Mouse (Mus musculus) ES-Bruce4 (cell line): Measurements from ENCODE around the gene Clec16a. TPM values are rescaled to one million over a fixed set of nuclear protein-coding genes. Genes with fewer than 3 reads are reported as not detected.

ENCODE experiments used
- H3K27ac ChIP-seq: 2 replicates; pipeline ENCODE4 v1.5.1; 2012; ENCODE audit warnings: low read length, inconsistent platforms; ENCODE audit not compliant: insufficient read depth
- H3K27me3 ChIP-seq: 2 replicates; pipeline ENCODE4 v1.6.1; 2012; ENCODE audit warnings: mild to moderate bottlenecking, low read length, inconsistent platforms; ENCODE audit not compliant: control insufficient read depth, poor library complexity, insufficient read depth, severe bottlenecking
- H3K36me3 ChIP-seq: 2 replicates; pipeline ENCODE4 v1.6.1; 2012; ENCODE audit warnings: inconsistent platforms, mild to moderate bottlenecking, low read length, moderate library complexity; ENCODE audit not compliant: control insufficient read depth, poor library complexity, insufficient read depth, severe bottlenecking
- H3K4me1 ChIP-seq: one replicate; pipeline ENCODE4 v1.8.1; 2011; ENCODE audit warnings: low read length; ENCODE audit not compliant: control insufficient read depth, insufficient read depth
- H3K4me3 ChIP-seq: 2 replicates; pipeline ENCODE4 v1.5.1; 2011; ENCODE audit warnings: low read depth, mild to moderate bottlenecking, low read length
- H3K9ac ChIP-seq: 2 replicates; pipeline ENCODE4 v1.6.1; 2012; ENCODE audit warnings: low read depth, mild to moderate bottlenecking, inconsistent platforms; ENCODE audit not compliant: poor library complexity, severe bottlenecking
- H3K9me3 ChIP-seq: replicated peaks from 2 replicates; pipeline ENCODE4 v1.6.1; 2012; ENCODE audit warnings: mild to moderate bottlenecking, low read length, inconsistent platforms; ENCODE audit not compliant: control insufficient read depth, poor library complexity, insufficient read depth, severe bottlenecking
- CTCF ChIP-seq: IDR thresholded peaks from one replicate; pipeline ENCODE4 v1.8.1; 2011; ENCODE audit warnings: low read depth, low read length
- EP300 ChIP-seq: IDR thresholded peaks from 2 replicates; pipeline ENCODE4 v1.6.1; 2011; ENCODE audit warnings: low read depth, low read length; ENCODE audit not compliant: insufficient read depth
- POLR2A ChIP-seq: IDR thresholded peaks from one replicate; pipeline ENCODE4 v1.8.1; 2011; ENCODE audit warnings: low read length; ENCODE audit not compliant: insufficient read depth
- polyA plus RNA-seq: library from polyadenylated mRNA; stranded (reverse); fragments of >200 nt; gene quantifications from 2 replicates; pipeline ENCODE4 v1.2.4, GENCODE M21; 2011; ENCODE audit warnings: low read depth; ENCODE audit not compliant: missing spikeins, insufficient read depth, insufficient read length

Clec16a gene
- polyA plus RNA-seq, 1 experiment, result 9.5 TPM

GRCm38 (mm10) chr16:10723816-10724647 is 178.9 kb downstream of the Clec16a start:
- Histone ChIP-seq H3K4me1 (no peaks in the 10 kb centered on the region), H3K27ac (no peak overlapping the region), H3K36me3 (no peaks in the 10 kb centered on the region), H3K4me3 (no peak overlapping the region), H3K9ac (no peak overlapping the region), H3K27me3 (no peaks in the 10 kb centered on the region), H3K9me3 (no peaks in the 10 kb centered on the region)
- TF ChIP-seq EP300 (no peak), CTCF (no peak), POLR2A (no peak)

GRCm38 (mm10) chr16:10725156-10725555 is 180.0 kb downstream of the Clec16a start:
- Histone ChIP-seq H3K9me3 (no peaks in the 10 kb centered on the region), H3K36me3 (no peaks in the 10 kb centered on the region), H3K27me3 (no peaks in the 10 kb centered on the region), H3K4me3 (no peak overlapping the region), H3K4me1 (no peaks in the 10 kb centered on the region), H3K9ac (no peak overlapping the region), H3K27ac (no peak overlapping the region)
- TF ChIP-seq CTCF (no peak), POLR2A (no peak), EP300 (no peak)

GRCm38 (mm10) chr16:10727630-10728029 is 182.5 kb downstream of the Clec16a start:
- TF ChIP-seq POLR2A (no peak), EP300 (no peak), CTCF (no peak)
- Histone ChIP-seq H3K27ac (no peak overlapping the region), H3K9ac (no peak overlapping the region)

GRCm38 (mm10) chr16:10728886-10729285 is 183.7 kb downstream of the Clec16a start:
- Histone ChIP-seq H3K9ac (no peak overlapping the region), H3K9me3 (no peaks in the 10 kb centered on the region), H3K36me3 (no peaks in the 10 kb centered on the region), H3K4me1 (no peaks in the 10 kb centered on the region), H3K27me3 (no peaks in the 10 kb centered on the region), H3K27ac (no peak overlapping the region), H3K4me3 (no peak overlapping the region)
- TF ChIP-seq POLR2A (no peak), EP300 (no peak), CTCF (no peak)

More at GRCm38 (mm10) chr16:10727630-10728029, 182.5 kb downstream of the Clec16a start:
- no peaks in the 10 kb centered on the region for H3K9me3 ChIP-seq
- no peak overlapping the region for H3K4me3 ChIP-seq
- H3K36me3 ChIP-seq, result no peaks in the 10 kb centered on the region
- H3K4me1 ChIP-seq, result no peaks in the 10 kb centered on the region
- H3K27me3 ChIP-seq, result no peaks in the 10 kb centered on the region

- no peak for TF ChIP-seq EP300
- no peak for TF ChIP-seq CTCF
- TF ChIP-seq POLR2A, result no peak
- Histone ChIP-seq H3K27me3 (no peaks in the 10 kb centered on the region), H3K4me3 (no peak overlapping the region), H3K9ac (no peak overlapping the region), H3K36me3 (no peaks in the 10 kb centered on the region), H3K27ac (no peak overlapping the region), H3K4me1 (no peaks in the 10 kb centered on the region), H3K9me3 (no peaks in the 10 kb centered on the region)
These were observed 185.8 kb downstream of the Clec16a start for GRCm38 (mm10) chr16:10730941-10731340.

- no peaks in the 10 kb centered on the region for H3K27me3 ChIP-seq
- no peak for TF ChIP-seq CTCF
- no peak for TF ChIP-seq POLR2A
- no peak for TF ChIP-seq EP300
- H3K9me3 ChIP-seq, result no peaks in the 10 kb centered on the region
- H3K36me3 ChIP-seq, result no peaks in the 10 kb centered on the region
- H3K4me1 ChIP-seq, result no peaks in the 10 kb centered on the region
- H3K27ac ChIP-seq, result no peak overlapping the region
- no peak overlapping the region for H3K4me3 ChIP-seq
- H3K9ac ChIP-seq, result no peak overlapping the region
These were observed 186.6 kb downstream of the Clec16a start for GRCm38 (mm10) chr16:10731785-10732184.
